Mouse (Mus musculus) B cell, adult (primary cell): ENCODE measurements around the gene Arhgap27. TPM values are rescaled to one million over a fixed set of nuclear protein-coding genes. Genes with fewer than 3 reads are reported as not detected.

Experiments
- total RNA-seq: library from RNA; stranded (reverse); gene quantifications from 4 replicates; pipeline ENCODE4 v1.2.4, GENCODE M21; 2023; ENCODE audit not compliant: inconsistent age

Arhgap27 gene
- total RNA-seq = 88.5 to 95.2 TPM (median 90.7 TPM) in 4 replicates

GRCm38 (mm10) chr11:103363214-103364148 lies at the start of gene Arhgap27:
Gene Arhgap27 (minus strand): TSS chr11:103363692.

GRCm38 (mm10) chr11:103411981-103412949 lies 48.8 kb upstream of the Arhgap27 start, which contains the start of gene Plekhm1:
Gene Plekhm1 (minus strand): TSS chr11:103412687.

Other genes starting within 250 kb of the Arhgap27 start
- 55.6 to 59.2 TPM (median 56.1 TPM) in 4 replicates for gene Hexim1, start 247.5 kb downstream of the Arhgap27 start, total RNA-seq
- 3.5 to 7.4 TPM (median 6.4 TPM) in 4 replicates for gene Hexim2, start 231.3 kb downstream of the Arhgap27 start, total RNA-seq
- gene Fmnl1, start 192.6 kb downstream of the Arhgap27 start, total RNA-seq = 368 to 401 TPM (median 386 TPM) in 4 replicates
- gene 1700023F06Rik, start 155.1 kb downstream of the Arhgap27 start, total RNA-seq = not detected in 4 replicates
- not detected in 4 replicates for gene Spata32, start 145.3 kb downstream of the Arhgap27 start, total RNA-seq
- gene Map3k14, start 96.2 kb downstream of the Arhgap27 start, total RNA-seq = 56.0 to 63.2 TPM (median 59.6 TPM) in 4 replicates
- 75.9 to 86.8 TPM (median 84.0 TPM) in 4 replicates for gene Plekhm1, start 49.0 kb upstream of the Arhgap27 start, total RNA-seq
- not detected in 4 replicates for gene Lrrc37a, start 140.9 kb upstream of the Arhgap27 start, total RNA-seq